13 mouse cellular contexts compared by ENCODE assay signal in genomic region chr10:37378002-37378702, GRCm38 (mm10).
DNase-seq lines count a peak whose midpoint lies in the region; ATAC-seq and TF ChIP-seq lines count a peak whose summit lies in the region.
"Had no signal": no experiment of that assay in that cellular context is flagged by ENCODE, and none has a peak within 500 bp of the region (broad histone marks: within the 10 kb centered on the region; RNA-seq: fewer than 3 reads in every experiment).

No protein-coding gene starts in this region.

- no peak overlapping the region for H3K9ac ChIP-seq in heart, embryonic 12.5 days
- H3K9ac ChIP-seq in embryonic facial prominence, embryonic 11.5 days (replicated peaks; ENCODE audit: low read length) = no peak overlapping the region
- no peak overlapping the region for H3K9ac ChIP-seq in hindbrain, embryonic 14.5 days
- no peak overlapping the region for H3K9ac ChIP-seq in midbrain, postnatal 0 days (replicated peaks; ENCODE audit: low read length, poor library complexity, severe bottlenecking)
- H3K9ac ChIP-seq: limb, embryonic 15.5 days had no signal

- H3K27ac ChIP-seq in heart, embryonic 12.5 days (ENCODE audit: poor library complexity, severe bottlenecking) = no peak overlapping the region
- H3K27ac ChIP-seq in heart, embryonic 10.5 days = no peak overlapping the region
- H3K27ac ChIP-seq in embryonic facial prominence, embryonic 11.5 days (replicated peaks; ENCODE audit: low read depth, low read length) = no peak overlapping the region
- H3K27ac ChIP-seq in hindbrain, embryonic 14.5 days = peak overlapping the region; percentile 79
- peak overlapping the region; percentile 59 for H3K27ac ChIP-seq in midbrain, postnatal 0 days (ENCODE audit: low read depth, low read length)
- H3K27ac ChIP-seq: limb, embryonic 15.5 days; stomach, postnatal 0 days had no signal

- no peaks in the 10 kb centered on the region for H3K36me3 ChIP-seq in heart, embryonic 12.5 days
- no peaks in the 10 kb centered on the region for H3K36me3 ChIP-seq in heart, embryonic 10.5 days
- H3K36me3 ChIP-seq in embryonic facial prominence, embryonic 11.5 days (replicated peaks; ENCODE audit: control insufficient read depth, insufficient read depth, low read depth, low read length) = no peaks in the 10 kb centered on the region
- no peaks in the 10 kb centered on the region for H3K36me3 ChIP-seq in hindbrain, embryonic 14.5 days (replicated peaks; ENCODE audit: control insufficient read depth, insufficient read depth)
- H3K36me3 ChIP-seq in midbrain, postnatal 0 days (ENCODE audit: insufficient read depth, low read length) = no peaks in the 10 kb centered on the region
- H3K36me3 ChIP-seq: limb, embryonic 15.5 days had no signal

- no peak for ATAC-seq in heart, embryonic 12.5 days (ENCODE audit: insufficient number of reproducible peaks, low FRiP score)
- ATAC-seq in embryonic facial prominence, embryonic 11.5 days (replicated peaks; ENCODE audit: insufficient number of reproducible peaks, low FRiP score, low TSS enrichment, low read depth) = peak; percentile 81; the same call in 1 of the 2 replicates
- peak; percentile 85 for ATAC-seq in hindbrain, embryonic 14.5 days (ENCODE audit: low FRiP score)
- ATAC-seq in midbrain, postnatal 0 days (ENCODE audit: low FRiP score) = peak; percentile 58

- no peak for DNase-seq in heart, embryonic 10.5 days (ENCODE audit: low spot score)
- DNase-seq in embryonic facial prominence, embryonic 11.5 days (ENCODE audit: low spot score) = peak; percentile 30
- peak; percentile 36 for DNase-seq in hindbrain, embryonic 14.5 days (ENCODE audit: low spot score)
- DNase-seq in midbrain, postnatal 0 days (ENCODE audit: low spot score) = peak; percentile 76
- no peak for DNase-seq in Muller cell, postnatal 12 days (ENCODE audit: inconsistent ontology term)
- no peak for DNase-seq in left cerebral cortex, adult 11 months (ENCODE audit: low spot score)
- DNase-seq in gastrocnemius, postnatal 25 days = no peak
- DNase-seq: adrenal gland, adult 2 months; kidney, adult 9 months; right cerebral cortex, postnatal 25 days had no signal

- H3K27me3 ChIP-seq in heart, embryonic 12.5 days (replicated peaks) = no peaks in the 10 kb centered on the region
- H3K27me3 ChIP-seq in heart, embryonic 10.5 days (ENCODE audit: insufficient read depth, poor library complexity, severe bottlenecking) = 0 out of 2 replicates have a peak, but pooled peaks cover 3% of the 10 kb centered on the region
- no peaks in the 10 kb centered on the region for H3K27me3 ChIP-seq in embryonic facial prominence, embryonic 11.5 days (ENCODE audit: control insufficient read depth, insufficient read depth, low read length)
- no peaks in the 10 kb centered on the region for H3K27me3 ChIP-seq in hindbrain, embryonic 14.5 days (ENCODE audit: control insufficient read depth, insufficient read depth, low read length)
- H3K27me3 ChIP-seq in midbrain, postnatal 0 days (ENCODE audit: insufficient read depth, low read length) = no peaks in the 10 kb centered on the region
- H3K27me3 ChIP-seq: limb, embryonic 15.5 days had no signal

- no peak for TF ChIP-seq CTCF in midbrain, postnatal 0 days (IDR thresholded peaks at IDR 0.05)

- no peak overlapping the region for H3K4me3 ChIP-seq in heart, embryonic 12.5 days
- no peak overlapping the region for H3K4me3 ChIP-seq in heart, embryonic 10.5 days
- H3K4me3 ChIP-seq in embryonic facial prominence, embryonic 11.5 days (ENCODE audit: low read depth, low read length) = no peak overlapping the region
- no peak overlapping the region for H3K4me3 ChIP-seq in hindbrain, embryonic 14.5 days (replicated peaks; ENCODE audit: low read length)
- H3K4me3 ChIP-seq in midbrain, postnatal 0 days (ENCODE audit: low read depth, low read length) = no peak overlapping the region
- H3K4me3 ChIP-seq: limb, embryonic 15.5 days had no signal

- WGBS in heart, embryonic 12.5 days = 7% methylated on average over 4 of the region's 4 CpGs
- 10% methylated on average over 4 of the region's 4 CpGs for WGBS in heart, embryonic 10.5 days
- 18% methylated on average over 4 of the region's 4 CpGs for WGBS in embryonic facial prominence, embryonic 11.5 days
- 4% methylated on average over 4 of the region's 4 CpGs for WGBS in hindbrain, embryonic 14.5 days
- 11% methylated on average over 4 of the region's 4 CpGs for WGBS in midbrain, postnatal 0 days

- H3K4me1 ChIP-seq in heart, embryonic 12.5 days (replicated peaks) = peaks cover 12% of the 10 kb centered on the region
- H3K4me1 ChIP-seq in heart, embryonic 10.5 days = peaks cover 13% of the 10 kb centered on the region
- no peaks in the 10 kb centered on the region for H3K4me1 ChIP-seq in embryonic facial prominence, embryonic 11.5 days (ENCODE audit: control insufficient read depth, insufficient read depth, low read length)
- H3K4me1 ChIP-seq in hindbrain, embryonic 14.5 days (replicated peaks; ENCODE audit: control insufficient read depth, insufficient read depth, low read length) = peaks cover 10% of the 10 kb centered on the region; the same call in 1 of the 2 replicates
- H3K4me1 ChIP-seq in midbrain, postnatal 0 days (ENCODE audit: insufficient read depth, low read length) = peaks cover 4% of the 10 kb centered on the region; the same call in 1 of the 2 replicates
- H3K4me1 ChIP-seq: limb, embryonic 15.5 days had no signal

- no peaks in the 10 kb centered on the region for H3K9me3 ChIP-seq in heart, embryonic 12.5 days (replicated peaks)
- H3K9me3 ChIP-seq in heart, embryonic 10.5 days = no peaks in the 10 kb centered on the region
- no peaks in the 10 kb centered on the region for H3K9me3 ChIP-seq in embryonic facial prominence, embryonic 11.5 days (replicated peaks; ENCODE audit: control insufficient read depth, low read length)
- no peaks in the 10 kb centered on the region for H3K9me3 ChIP-seq in hindbrain, embryonic 14.5 days (ENCODE audit: control insufficient read depth, low read length)
- no peaks in the 10 kb centered on the region for H3K9me3 ChIP-seq in midbrain, postnatal 0 days (ENCODE audit: low read length)
- H3K9me3 ChIP-seq: limb, embryonic 15.5 days had no signal

- peak overlapping the region; percentile 16; the same call in 1 of the 2 replicates for H3K4me2 ChIP-seq in heart, embryonic 12.5 days
- no peak overlapping the region for H3K4me2 ChIP-seq in embryonic facial prominence, embryonic 11.5 days (ENCODE audit: low read depth, low read length)
- peak overlapping the region; percentile 18; the same call in 1 of the 2 replicates for H3K4me2 ChIP-seq in hindbrain, embryonic 14.5 days (replicated peaks)
- H3K4me2 ChIP-seq in midbrain, postnatal 0 days (ENCODE audit: low read depth, low read length, poor library complexity, severe bottlenecking) = no peak overlapping the region
- H3K4me2 ChIP-seq: limb, embryonic 15.5 days had no signal

Comparison
In these comparisons a context has a peak if more than half of its experiments do, and no peak if none do; other contexts are left out.
1. H3K27ac ChIP-seq: peak in hindbrain, embryonic 14.5 days (single experiment) and midbrain, postnatal 0 days (single experiment); none in heart, embryonic 12.5 days (single experiment), heart, embryonic 10.5 days (single experiment) and embryonic facial prominence, embryonic 11.5 days (single experiment).
2. H3K4me2 ChIP-seq: peak in heart, embryonic 12.5 days (single experiment) and hindbrain, embryonic 14.5 days (single experiment); none in embryonic facial prominence, embryonic 11.5 days (single experiment) and midbrain, postnatal 0 days (single experiment).
3. DNase-seq: peak in embryonic facial prominence, embryonic 11.5 days (single experiment), hindbrain, embryonic 14.5 days (single experiment) and midbrain, postnatal 0 days (single experiment); none in heart, embryonic 10.5 days (single experiment), Muller cell, postnatal 12 days (single experiment), left cerebral cortex, adult 11 months (single experiment) and gastrocnemius, postnatal 25 days (single experiment).